Mouse (Mus musculus) bone marrow macrophage, adult 2 months (primary cell): ENCODE data around the gene Dhx37.

Source experiments
- CTCF ChIP-seq: IDR thresholded peaks from 2 replicates; pipeline ENCODE4 v1.5.1; 2012; ENCODE audit warnings: low read depth, mild to moderate bottlenecking, low read length, moderate library complexity
- POLR2A ChIP-seq: IDR thresholded peaks from 2 replicates; pipeline ENCODE4 v1.6.1; 2012; ENCODE audit warnings: mild to moderate bottlenecking, low read depth, low read length, borderline replicate concordance

DNA sequence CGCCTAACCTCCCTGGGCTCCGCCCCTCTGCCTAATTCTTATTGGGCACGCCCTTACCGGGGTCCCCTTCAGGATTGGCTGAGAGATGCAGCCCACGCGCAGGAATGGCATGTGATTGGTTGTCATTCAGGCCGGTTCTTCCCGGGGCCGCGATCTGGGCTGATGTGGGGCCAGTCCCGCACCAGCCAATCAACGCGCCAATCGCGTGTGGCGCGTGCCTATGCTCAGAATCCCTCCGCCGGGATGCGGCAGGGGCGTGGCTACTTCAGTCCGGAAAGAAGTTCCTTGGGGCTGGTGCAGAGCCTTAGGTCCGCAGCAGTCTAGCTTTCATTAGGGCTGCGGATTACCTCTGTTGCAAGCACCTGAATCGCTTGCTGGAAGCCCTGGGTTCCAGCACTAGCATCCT is 31.8 kb upstream of the Dhx37 start:
- TF ChIP-seq POLR2A: no peak
- TF ChIP-seq CTCF: no peak
